Mouse (Mus musculus) liver, embryonic 14.5 days (tissue): ENCODE data around the gene Tnrc6c.

Source experiments
- CTCF ChIP-seq: IDR thresholded peaks from 2 replicates; pipeline ENCODE4 v1.5.1; 2016; ENCODE audit warnings: antibody characterized with exemption, low read depth, control low read depth
- EP300 ChIP-seq: IDR thresholded peaks from 2 replicates; pipeline ENCODE4 v1.6.1; 2016; ENCODE audit warnings: antibody characterized with exemption, low read depth

DNA sequence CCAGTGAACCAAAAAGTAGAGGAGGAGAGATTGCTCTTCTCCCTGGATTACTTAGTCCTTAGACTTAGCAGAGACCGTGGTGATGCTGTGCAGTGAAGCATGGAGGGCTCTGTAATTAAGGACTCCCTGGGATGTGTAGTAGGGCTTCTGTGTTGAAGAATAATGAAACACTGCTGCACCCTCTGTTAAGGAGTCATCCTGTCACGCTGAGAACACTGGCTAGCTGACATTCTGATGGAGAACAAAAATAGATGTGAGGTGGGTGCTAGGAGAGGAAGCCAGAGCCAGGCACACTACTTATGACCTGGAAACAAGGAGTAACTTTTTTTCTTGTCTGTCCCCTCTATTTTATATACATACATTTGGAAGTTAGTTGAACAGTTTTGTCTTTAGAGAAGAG, 22.6 kb downstream of the Tnrc6c start:
- TF ChIP-seq CTCF (no peak), EP300 (no peak)
